Mouse (Mus musculus): ENCODE data around the gene Enthd1. TPM values are rescaled to one million over a fixed set of nuclear protein-coding genes. Genes with fewer than 3 reads are reported as not detected.

Enthd1 gene
- 0.12 TPM in 1 of 2 replicates, not detected in the other for polyA plus RNA-seq (2015; fragmentation: Nextera tagmentation; extraction: Ambion mirVana)

DNA sequence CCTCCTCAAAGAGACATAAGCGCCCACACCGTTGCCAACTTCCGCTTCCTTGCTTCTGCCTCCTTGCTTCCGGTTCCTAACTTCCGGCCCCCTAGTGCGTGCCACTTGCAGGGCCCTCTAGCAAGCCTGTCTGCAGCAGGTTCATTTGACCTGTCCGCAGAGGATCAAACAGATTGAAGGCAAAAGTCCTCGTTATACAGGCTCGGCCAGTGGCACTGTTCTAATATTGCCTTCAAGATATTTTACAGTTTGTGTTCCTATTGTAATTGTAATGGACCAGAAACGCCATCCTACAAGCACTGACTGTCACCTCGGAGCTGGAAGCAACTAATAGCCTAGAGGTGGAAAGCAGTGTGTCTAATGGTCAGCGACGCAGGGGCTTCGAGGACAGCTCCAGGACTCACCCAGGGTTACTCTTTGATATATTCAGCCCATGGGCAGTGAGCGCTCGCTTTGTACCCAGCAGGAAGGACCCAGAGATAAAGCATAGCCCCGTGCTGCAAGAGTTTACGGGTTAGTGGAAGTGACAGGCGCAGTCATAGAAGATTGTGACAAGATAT is at the start of gene Enthd1:
Enthd1 (minus strand) TSS at position 51 of the 560 bp plus-strand sequence.

DNA sequence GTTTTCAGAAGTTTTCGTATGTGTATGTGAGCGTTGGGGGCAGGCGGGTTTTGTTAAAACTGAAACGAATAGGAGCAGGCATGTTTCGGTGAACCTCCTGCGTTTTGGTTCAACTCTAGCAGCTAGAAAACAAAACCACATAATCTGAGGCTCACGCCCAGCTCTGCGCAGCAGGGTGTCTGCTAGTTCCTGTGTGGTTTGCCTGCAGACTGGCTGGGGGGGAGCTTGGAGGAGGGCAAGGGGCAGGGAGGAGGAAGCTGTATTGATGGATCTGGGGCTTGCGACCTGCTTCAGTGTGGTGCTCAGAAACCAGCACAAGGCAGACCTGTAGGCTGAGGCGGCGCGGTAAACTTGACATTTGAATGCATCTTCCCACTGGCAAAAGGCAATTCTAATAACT is 7.3 kb upstream of the Enthd1 start, which contains the start of gene Grap2:
Grap2 (plus strand) TSS at position 304 of the 400 bp plus-strand sequence.

Other genes starting within 250 kb of the Enthd1 start
- 17.3 and 18.7 TPM in 2 replicates for gene Grap2, start 7.4 kb upstream of the Enthd1 start, polyA plus RNA-seq (2015; fragmentation: Nextera tagmentation; extraction: Ambion mirVana)
- 0.17 and 0.34 TPM in 2 replicates for gene Fam83f, start 106.7 kb upstream of the Enthd1 start, polyA plus RNA-seq (2015; fragmentation: Nextera tagmentation; extraction: Ambion mirVana)
- 23.0 and 25.8 TPM in 2 replicates for gene Tnrc6b, start 146.2 kb upstream of the Enthd1 start, polyA plus RNA-seq (2015; fragmentation: Nextera tagmentation; extraction: Ambion mirVana)

Data from spleen, postnatal 0 days (tissue).